Mouse (Mus musculus) embryonic facial prominence, embryonic 11.5 days (tissue): Measurements from ENCODE around the gene Rassf8. TPM values are rescaled to one million over a fixed set of nuclear protein-coding genes. Genes with fewer than 3 reads are reported as not detected.

Source experiments
- ATAC-seq: fragments of 200-750 bp; cut with Nextera tagmentation; replicated peaks from 2 replicates; pipeline ENCODE4 v1.8.0; 2017; ENCODE audit warnings: low read depth; ENCODE audit not compliant: insufficient number of reproducible peaks, low FRiP score, low TSS enrichment
- DNase-seq: peaks from one replicate; pipeline ENCODE4 v3.0.0-alpha.2; 2015; ENCODE audit warnings: low spot score
- H3K27ac ChIP-seq: fragments of 300-500 bp; sonication (generic); replicated peaks from 2 replicates; pipeline ENCODE4 v1.5.1; 2014; ENCODE audit warnings: mild to moderate bottlenecking, low read depth, low read length, control low read depth
- H3K27me3 ChIP-seq: fragments of 300-500 bp; sonication (generic); 2 replicates; pipeline ENCODE4 v1.6.1; 2014; ENCODE audit warnings: mild to moderate bottlenecking, low read length, moderate library complexity, mixed read lengths; ENCODE audit not compliant: control insufficient read depth, insufficient read depth
- H3K36me3 ChIP-seq: fragments of 300-500 bp; sonication (generic); replicated peaks from 2 replicates; pipeline ENCODE4 v1.6.1; 2014; ENCODE audit warnings: low read depth, mild to moderate bottlenecking, low read length, moderate library complexity, mixed read lengths; ENCODE audit not compliant: control insufficient read depth, insufficient read depth
- H3K4me1 ChIP-seq: fragments of 300-500 bp; sonication (generic); 2 replicates; pipeline ENCODE4 v1.6.1; 2014; ENCODE audit warnings: low read length, mixed read lengths; ENCODE audit not compliant: control insufficient read depth, insufficient read depth
- H3K4me2 ChIP-seq: fragments of 300-500 bp; sonication (generic); 2 replicates; pipeline ENCODE4 v1.6.1; 2014; ENCODE audit warnings: low read depth, mild to moderate bottlenecking, control low read depth, low read length, moderate library complexity
- H3K4me3 ChIP-seq: fragments of 300-500 bp; sonication (generic); 2 replicates; pipeline ENCODE4 v1.5.1; 2014; ENCODE audit warnings: low read depth, low read length, control low read depth
- H3K9ac ChIP-seq: fragments of 300-500 bp; sonication (generic); replicated peaks from 2 replicates; pipeline ENCODE4 v1.6.1; 2014; ENCODE audit warnings: mild to moderate bottlenecking, control low read depth, low read length
- H3K9me3 ChIP-seq: fragments of 300-500 bp; sonication (generic); replicated peaks from 2 replicates; pipeline ENCODE4 v1.6.1; 2016; ENCODE audit warnings: mild to moderate bottlenecking, low read length, inconsistent platforms, mixed read lengths; ENCODE audit not compliant: control insufficient read depth
- WGBS: fragments of 180-500 bp; shearing (Covaris S2); extraction: QIAGEN DNeasy Blood & Tissue Kit; methylation state at CpG from one replicate; pipeline ENCODE4 v1.1.7; 2014; 5-methylcytosine and 5-hydroxymethylcytosine counted together
- polyA plus RNA-seq: library from polyadenylated mRNA; unstranded; fragments of >200 nt; fragmentation: Nextera tagmentation; extraction: Ambion mirVana; gene quantifications from 2 replicates; pipeline ENCODE4 v1.2.1, GENCODE M21; 2014

Gene Rassf8
- polyA plus RNA-seq = 5.5 and 8.2 TPM in 2 replicates

DNA sequence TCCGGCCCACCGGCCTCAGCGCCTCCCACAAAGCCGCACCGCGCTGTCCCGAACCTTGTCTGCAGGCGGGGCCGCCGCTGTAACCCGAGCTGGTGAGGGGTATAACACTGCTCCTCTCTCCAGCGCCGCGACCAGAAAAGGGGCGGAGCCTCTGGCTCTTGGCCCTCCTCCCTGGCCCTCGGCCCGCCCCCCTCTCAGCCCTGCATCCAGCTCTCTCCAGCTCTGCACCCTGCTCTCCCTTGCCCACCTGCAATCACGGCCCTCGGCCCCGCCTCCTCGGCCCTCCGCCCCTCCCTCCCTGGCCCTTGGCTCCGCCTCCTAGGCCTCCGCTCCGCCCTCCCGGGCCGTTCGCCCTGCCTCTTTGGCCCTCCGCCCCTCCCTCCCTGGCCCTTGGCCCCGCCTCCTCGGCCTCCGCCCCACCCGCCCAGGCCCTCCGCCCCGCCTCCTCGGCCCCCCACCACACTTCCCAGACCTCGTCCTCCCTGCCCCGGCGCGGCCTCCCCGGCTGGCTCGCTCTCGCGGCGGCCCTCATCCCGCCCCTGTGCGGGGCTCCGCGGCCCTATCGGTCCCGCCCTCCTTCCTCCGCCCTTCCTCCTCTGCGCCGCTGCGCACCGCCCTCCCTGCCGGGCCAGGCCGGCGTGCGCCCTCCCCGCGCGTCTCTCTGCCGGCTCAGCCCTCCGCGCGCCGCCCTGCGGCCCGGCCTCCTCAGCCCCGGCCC is at the start of gene Rassf8:
Gene Rassf8 (plus strand): TSS at position 617 of the 718 bp plus-strand sequence.
- no peaks in the 10 kb centered on the region for H3K4me1 ChIP-seq
- DNase-seq (peak; percentile 92), ATAC-seq (peak; percentile 97)
- H3K9ac ChIP-seq = peak within 1 kb of the TSS; percentile 66
- H3K4me2 ChIP-seq = peak within 1 kb of the TSS; percentile 58
- no peaks in the 10 kb centered on the region for H3K9me3 ChIP-seq
- under 1% methylated on average over 52 of the region's 71 CpGs for WGBS
- no peaks in the 10 kb centered on the region for H3K36me3 ChIP-seq
- peak within 1 kb of the TSS; percentile 54 for H3K4me3 ChIP-seq
- no peaks in the 10 kb centered on the region for H3K27me3 ChIP-seq
- H3K27ac ChIP-seq = peak within 1 kb of the TSS; percentile 78

DNA sequence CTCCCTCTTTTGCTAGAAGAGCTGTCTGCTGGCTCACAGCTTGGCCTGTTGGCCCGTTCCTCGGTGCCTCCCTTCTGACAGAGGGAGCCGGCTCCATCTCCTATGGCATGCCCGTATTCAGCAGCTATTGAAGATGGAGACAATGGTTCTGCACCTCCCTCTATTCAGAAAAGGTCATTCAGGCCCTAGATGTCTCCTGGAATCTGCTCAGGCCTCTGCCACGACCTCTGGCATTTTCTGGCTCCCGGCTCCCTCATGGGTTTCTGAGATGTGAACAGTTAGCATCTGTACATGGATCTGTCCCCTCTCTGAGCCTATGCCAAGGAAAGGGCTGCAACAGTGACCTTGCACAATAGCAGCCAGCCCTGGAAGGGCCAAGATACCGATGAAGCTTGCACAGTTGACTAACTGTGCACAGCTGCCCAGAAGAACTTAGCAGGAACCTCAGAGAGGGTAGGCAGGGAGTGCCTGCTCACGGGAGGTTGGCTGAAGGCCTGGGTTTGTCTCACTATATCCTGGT is 45.5 kb upstream of the Rassf8 start:
- ATAC-seq (no peak), DNase-seq (no peak)
- no peaks in the 10 kb centered on the region for H3K36me3 ChIP-seq
- H3K9me3 ChIP-seq = no peaks in the 10 kb centered on the region
- 66% methylated on average over 8 of the region's 8 CpGs for WGBS
- no peak overlapping the region for H3K4me3 ChIP-seq
- no peaks in the 10 kb centered on the region for H3K27me3 ChIP-seq
- H3K4me1 ChIP-seq = no peaks in the 10 kb centered on the region
- H3K4me2 ChIP-seq = no peak overlapping the region
- H3K9ac ChIP-seq = no peak overlapping the region
- H3K27ac ChIP-seq = no peak overlapping the region

DNA sequence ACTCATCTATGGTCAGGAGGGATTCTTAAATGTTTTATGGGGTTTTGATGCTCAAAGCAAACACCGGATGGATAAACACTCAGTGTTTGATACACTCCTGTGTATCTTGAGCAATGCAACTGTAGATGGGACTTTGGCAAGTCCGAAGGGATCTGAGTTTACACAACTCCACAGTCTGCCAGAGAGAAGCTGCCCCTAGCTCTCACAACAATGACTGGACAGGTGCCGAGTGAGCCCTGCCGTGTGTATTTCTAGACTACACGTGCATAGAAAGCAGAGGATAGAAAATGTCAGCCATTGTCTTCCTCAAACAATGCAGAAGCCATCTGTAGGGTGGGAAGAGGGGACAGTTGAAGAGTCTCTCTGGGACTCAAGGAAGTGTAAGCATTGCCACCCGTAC is 42.9 kb upstream of the Rassf8 start:
- no peaks in the 10 kb centered on the region for H3K9me3 ChIP-seq
- H3K4me1 ChIP-seq = no peaks in the 10 kb centered on the region
- 90% methylated on average over 6 of the region's 6 CpGs for WGBS
- H3K27me3 ChIP-seq = no peaks in the 10 kb centered on the region
- no peak overlapping the region for H3K4me3 ChIP-seq
- H3K27ac ChIP-seq = no peak overlapping the region
- H3K4me2 ChIP-seq = no peak overlapping the region
- H3K36me3 ChIP-seq = no peaks in the 10 kb centered on the region
- H3K9ac ChIP-seq = no peak overlapping the region
- DNase-seq (no peak), ATAC-seq (no peak)

DNA sequence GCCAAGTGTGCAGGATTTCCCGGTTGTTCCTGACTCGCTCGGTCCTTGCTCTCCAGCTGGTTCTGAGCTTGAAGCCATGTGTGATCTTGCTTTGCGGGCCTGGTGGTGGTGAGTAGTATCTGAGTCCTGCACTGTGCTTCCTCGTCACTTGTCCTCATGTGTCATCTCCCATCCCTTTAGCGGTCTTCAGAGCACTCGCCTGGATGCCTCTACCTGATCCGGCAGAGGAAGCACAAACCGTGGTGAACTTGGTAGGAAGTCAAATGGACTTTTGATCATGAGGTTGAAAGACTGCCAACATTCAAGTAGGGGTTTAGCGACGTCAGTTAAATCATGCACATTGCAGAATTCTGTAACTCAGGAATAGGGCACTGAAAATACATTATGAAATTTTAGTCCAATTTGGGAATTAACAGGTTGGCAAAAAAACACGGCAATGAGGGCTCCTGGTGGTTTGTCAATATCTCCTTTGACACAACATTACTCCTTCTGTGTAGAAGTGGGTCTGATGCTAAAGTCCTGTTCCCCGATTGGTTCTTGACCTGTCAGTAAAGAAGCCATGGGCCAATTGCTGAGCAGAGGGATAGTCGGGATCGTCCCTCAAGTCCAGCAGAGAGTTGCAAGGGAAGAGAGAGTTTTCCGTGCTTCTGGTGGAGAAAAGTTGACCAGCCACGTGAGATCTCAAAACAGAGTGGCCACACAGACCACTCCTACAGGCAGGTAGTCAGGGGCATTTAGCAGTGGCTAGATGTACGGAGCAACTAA is 36.4 kb upstream of the Rassf8 start:
- H3K4me2 ChIP-seq = no peak overlapping the region
- H3K4me1 ChIP-seq = no peaks in the 10 kb centered on the region
- no peaks in the 10 kb centered on the region for H3K36me3 ChIP-seq
- no peak overlapping the region for H3K4me3 ChIP-seq
- no peaks in the 10 kb centered on the region for H3K9me3 ChIP-seq
- no peak for ATAC-seq
- no peak overlapping the region for H3K27ac ChIP-seq
- no peaks in the 10 kb centered on the region for H3K27me3 ChIP-seq
- no peak overlapping the region for H3K9ac ChIP-seq
- DNase-seq = no peak
- 93% methylated on average over 18 of the region's 18 CpGs for WGBS

- DNase-seq = no peak
- Histone ChIP-seq H3K4me1 (no peaks in the 10 kb centered on the region), H3K27ac (no peak overlapping the region), H3K27me3 (no peaks in the 10 kb centered on the region), H3K9me3 (no peaks in the 10 kb centered on the region), H3K9ac (no peak overlapping the region), H3K36me3 (no peaks in the 10 kb centered on the region), H3K4me2 (no peak overlapping the region), H3K4me3 (no peak overlapping the region)
- WGBS = 83% methylated on average over 3 of the region's 3 CpGs
- no peak for ATAC-seq
Observed at GRCm38 (mm10) chr6:145710797-145711196, 35.8 kb upstream of the Rassf8 start.

- no peaks in the 10 kb centered on the region for H3K9me3 ChIP-seq
- no peak overlapping the region for H3K27ac ChIP-seq
- H3K36me3 ChIP-seq = no peaks in the 10 kb centered on the region
- no peaks in the 10 kb centered on the region for H3K27me3 ChIP-seq
- H3K4me2 ChIP-seq = no peak overlapping the region
- no peaks in the 10 kb centered on the region for H3K4me1 ChIP-seq
- ATAC-seq (no peak), DNase-seq (no peak)
- 88% methylated on average over 5 of the region's 5 CpGs for WGBS
- no peak overlapping the region for H3K4me3 ChIP-seq
- H3K9ac ChIP-seq = no peak overlapping the region
Observed at GRCm38 (mm10) chr6:145711320-145711719, 35.2 kb upstream of the Rassf8 start.

GRCm38 (mm10) chr6:145713241-145714114 is 33.1 kb upstream of the Rassf8 start:
- Histone ChIP-seq H3K4me2 (no peak overlapping the region), H3K9ac (no peak overlapping the region), H3K27ac (no peak overlapping the region), H3K27me3 (no peaks in the 10 kb centered on the region), H3K9me3 (no peaks in the 10 kb centered on the region), H3K4me3 (no peak overlapping the region), H3K36me3 (no peaks in the 10 kb centered on the region), H3K4me1 (no peaks in the 10 kb centered on the region)
- DNase-seq (peak; percentile 36), ATAC-seq (no peak)
- WGBS = 50% methylated on average over 8 of the region's 8 CpGs
